Mouse (Mus musculus) urinary bladder, postnatal 10 days (tissue): ENCODE measurements around the gene Bnc1.

Experiments
- DNase-seq: peaks from one replicate; pipeline ENCODE4 v3.0.0; 2022; ENCODE audit warnings: low spot score

The Bnc1 gene

GRCm38 (mm10) chr7:81973939-81974338, 18.2 kb downstream of the Bnc1 start:
- no peak for DNase-seq

DNA sequence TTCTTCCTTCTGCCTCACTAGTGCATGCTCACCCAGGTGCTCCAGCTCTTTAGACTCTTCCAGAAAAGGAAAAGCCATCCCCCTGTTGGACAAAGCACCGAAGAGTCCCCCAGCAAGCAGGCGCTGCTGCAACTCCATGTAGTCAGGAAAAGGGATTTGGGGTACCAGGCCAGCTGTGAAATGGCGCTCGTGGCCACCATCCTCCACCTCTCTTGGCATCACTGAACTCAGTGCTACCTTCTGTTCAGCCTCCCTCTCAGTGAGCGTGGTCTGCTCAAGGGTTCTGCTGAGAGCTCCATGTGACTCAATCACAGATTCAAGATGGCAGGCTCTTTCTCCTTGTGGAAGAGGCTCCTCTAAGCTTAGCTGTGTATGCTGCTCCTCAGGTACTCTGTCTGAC, 18.8 kb downstream of the Bnc1 start:
- DNase-seq, result no peak

DNA sequence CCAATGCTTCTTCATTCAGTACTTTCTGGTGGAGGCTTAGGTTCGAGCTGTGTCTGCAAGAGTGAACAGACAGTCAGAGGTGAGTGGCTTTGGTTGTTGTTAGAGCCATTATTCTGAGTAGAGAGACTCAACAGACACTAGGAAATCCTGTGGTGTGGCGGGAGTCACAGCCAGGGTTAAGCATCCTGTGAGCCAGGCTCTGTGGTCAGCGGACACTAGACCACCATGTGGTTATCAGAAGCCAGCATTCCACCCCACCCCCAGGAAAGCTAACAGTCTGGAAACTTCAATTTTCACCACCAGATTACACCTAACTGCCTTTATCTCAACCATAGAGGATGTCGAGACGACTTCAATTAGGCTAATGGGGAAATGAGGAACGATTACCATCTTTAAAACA, 23.1 kb downstream of the Bnc1 start:
- DNase-seq, result no peak

DNA sequence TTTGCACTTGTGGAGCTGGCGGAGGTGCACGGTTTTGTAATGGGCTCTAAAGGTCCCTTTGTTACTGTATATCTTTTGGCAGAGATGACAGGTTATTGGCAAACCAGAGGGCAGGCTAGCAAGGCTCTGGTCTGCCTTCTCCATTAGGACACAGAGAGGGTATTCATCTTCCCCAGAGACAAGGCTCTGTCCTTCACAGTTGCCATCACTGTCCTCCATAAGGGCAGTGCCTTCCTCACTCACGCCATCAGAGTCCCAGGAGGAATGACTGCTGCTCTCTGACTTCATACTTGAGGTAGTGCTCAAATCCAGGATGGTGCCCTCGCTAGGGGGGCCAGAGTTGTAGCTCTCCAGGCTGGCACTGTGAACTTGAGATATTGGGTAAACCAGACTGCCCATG, 23.6 kb downstream of the Bnc1 start:
- DNase-seq, result no peak

- no peak for DNase-seq
Observed at GRCm38 (mm10) chr7:81966195-81966594, 25.9 kb downstream of the Bnc1 start.

- no peak for DNase-seq
Observed at GRCm38 (mm10) chr7:81959704-81960103, 32.4 kb downstream of the Bnc1 start.

DNA sequence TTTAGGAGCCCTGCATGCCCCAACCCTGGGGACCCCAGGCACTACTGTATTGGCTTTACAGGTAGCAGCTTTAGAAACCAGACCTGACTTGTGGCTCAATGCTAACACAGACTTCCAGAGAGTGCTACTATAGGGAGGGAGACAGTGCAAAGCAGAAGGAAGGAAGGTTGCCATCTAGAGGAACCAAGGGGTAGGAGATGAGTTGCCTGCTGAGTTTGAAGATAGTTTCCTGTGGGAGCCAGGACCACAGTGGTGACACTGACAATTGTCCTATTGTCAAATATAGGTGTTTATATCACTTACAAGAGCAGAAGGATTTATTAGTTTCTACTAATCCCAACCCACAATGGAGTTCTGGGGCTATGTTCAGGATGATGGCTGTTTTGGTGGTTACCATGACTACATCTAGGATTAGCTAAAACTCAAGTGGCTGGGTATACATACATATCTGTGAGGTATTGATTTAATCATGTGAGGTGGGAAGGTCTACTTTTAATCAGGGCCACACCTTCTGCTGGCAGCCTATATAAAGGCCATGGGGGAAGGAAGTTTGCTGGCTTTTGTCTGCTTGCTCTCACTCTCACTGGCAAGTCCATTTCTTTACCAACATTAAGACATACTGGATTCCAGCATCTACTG, 37.8 kb downstream of the Bnc1 start:
- DNase-seq, result no peak

GRCm38 (mm10) chr7:81950499-81950898, 41.6 kb downstream of the Bnc1 start:
- DNase-seq, result no peak

DNA sequence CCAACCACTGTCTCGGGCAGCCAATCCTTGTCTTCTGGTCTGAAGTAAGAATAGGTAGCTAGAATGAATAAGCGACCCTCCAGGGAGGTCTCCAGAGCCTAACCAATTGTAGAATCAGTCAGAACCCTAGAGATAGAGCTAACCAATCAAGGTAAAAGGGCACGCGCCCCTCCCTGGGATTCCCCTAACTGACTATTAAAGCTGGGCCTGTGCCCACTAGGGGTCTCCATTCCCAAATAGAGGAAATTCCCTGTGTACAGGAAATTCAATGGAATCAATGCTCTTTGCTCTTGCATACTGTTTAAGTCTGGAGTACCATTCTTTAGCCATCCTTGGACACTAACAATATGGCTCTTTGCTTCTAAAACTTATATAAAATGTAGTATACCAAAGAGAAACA, 46.7 kb downstream of the Bnc1 start:
- DNase-seq, result no peak

DNA sequence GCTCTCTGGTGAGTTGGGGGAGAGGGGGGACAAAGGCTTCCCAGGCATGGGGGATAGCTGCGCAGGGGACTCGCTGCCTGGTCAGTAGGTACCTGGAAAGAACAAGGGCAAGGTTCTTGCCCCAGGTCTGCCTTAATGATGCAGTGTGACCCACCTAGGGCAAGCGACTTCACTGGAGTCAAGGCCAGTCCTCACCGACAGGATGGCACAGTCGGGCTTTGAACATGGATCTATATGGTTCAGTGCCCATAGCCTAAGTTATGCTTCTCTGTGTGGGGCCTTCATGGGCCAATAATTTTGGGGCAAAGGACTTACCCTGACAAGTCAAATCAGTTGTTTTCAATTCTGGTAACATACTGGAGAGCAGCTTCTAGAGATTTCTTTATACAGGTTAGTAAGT, 57.3 kb downstream of the Bnc1 start:
- no peak for DNase-seq

GRCm38 (mm10) chr7:81934267-81934745, 57.8 kb downstream of the Bnc1 start, which contains the start of gene Hdgfl3:
TSS of gene Hdgfl3 (minus strand) at chr7:81934473.
- peak; percentile 41 for DNase-seq

- DNase-seq, result no peak
Observed at GRCm38 (mm10) chr7:81933601-81934266, 58.4 kb downstream of the Bnc1 start.

- no peak for DNase-seq
Observed at GRCm38 (mm10) chr7:81933061-81933600, 59.0 kb downstream of the Bnc1 start.

DNA sequence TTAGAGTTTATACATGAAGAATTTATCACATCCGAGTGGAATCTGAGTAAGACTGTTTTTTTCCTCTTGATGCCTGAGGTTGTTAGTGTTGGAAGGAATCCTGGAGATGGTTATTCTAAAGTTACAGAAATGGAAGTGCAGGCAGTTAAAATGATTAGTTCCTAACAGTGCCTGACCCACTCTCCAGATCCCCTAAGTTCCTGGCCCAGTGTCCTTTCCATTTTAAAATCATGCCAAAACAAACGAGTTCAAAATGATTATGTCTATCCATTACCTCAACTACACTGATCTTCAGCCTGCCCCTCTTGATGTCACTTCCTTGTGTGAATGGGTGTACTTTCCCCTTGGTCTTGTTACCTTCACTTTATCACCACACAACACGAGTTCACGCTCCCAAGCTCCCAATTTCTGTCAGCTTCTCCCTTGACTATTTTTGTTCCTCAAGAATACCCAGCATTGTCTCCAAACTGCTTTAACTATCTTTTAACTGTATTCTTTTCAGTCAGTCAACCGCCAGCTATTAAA, 59.5 kb downstream of the Bnc1 start:
- no peak for DNase-seq

DNA sequence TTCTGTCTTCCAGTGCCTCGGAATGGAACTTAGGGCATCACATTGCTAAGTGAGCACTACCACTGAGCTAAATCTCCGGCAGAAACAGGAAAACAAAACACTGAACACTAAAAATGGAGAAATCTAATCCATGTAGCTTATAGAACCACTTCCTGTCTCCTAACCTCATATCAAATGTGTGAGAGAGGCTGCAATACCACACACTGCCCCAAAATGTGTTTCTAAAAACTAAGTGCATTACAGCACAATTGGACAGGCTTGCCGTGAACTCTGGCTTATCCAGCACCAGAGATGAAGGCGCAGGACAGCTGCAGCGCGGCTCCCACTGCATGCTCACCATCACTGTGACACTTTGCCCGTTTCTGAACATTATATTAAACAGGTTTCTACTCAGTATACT, 63.1 kb downstream of the Bnc1 start:
- DNase-seq, result no peak

- DNase-seq, result no peak
Observed at GRCm38 (mm10) chr7:81921379-81921952, 70.6 kb downstream of the Bnc1 start.

DNA sequence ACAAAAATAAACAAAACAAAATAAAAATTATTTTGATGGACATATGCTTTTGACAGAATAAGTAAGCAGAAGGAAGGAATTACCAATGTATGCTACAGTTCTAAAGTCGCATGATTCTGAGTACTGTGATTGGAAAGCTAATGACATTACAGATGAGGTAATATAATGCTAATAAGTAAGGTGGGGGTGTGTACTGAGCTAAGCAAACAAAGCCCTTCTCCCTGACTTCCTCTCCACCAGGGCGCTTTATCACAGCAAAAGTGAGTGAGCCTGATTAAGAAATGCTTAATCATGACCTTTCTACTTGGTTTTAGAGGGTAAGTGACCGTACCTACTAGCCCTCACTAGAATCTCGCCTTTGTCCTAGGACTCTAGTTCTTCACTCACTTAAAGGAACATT, 71.8 kb downstream of the Bnc1 start:
- no peak for DNase-seq

GRCm38 (mm10) chr7:81918316-81918715, 73.8 kb downstream of the Bnc1 start:
- no peak for DNase-seq
